Mouse (Mus musculus): ENCODE measurements at regions not wholly inside any gene's neighbourhood (a gene's known extent, or its start where the extent isn't known, plus 50 kb on each side); places are given as distances from the start of the nearest gene placed in this dataset.

DNA sequence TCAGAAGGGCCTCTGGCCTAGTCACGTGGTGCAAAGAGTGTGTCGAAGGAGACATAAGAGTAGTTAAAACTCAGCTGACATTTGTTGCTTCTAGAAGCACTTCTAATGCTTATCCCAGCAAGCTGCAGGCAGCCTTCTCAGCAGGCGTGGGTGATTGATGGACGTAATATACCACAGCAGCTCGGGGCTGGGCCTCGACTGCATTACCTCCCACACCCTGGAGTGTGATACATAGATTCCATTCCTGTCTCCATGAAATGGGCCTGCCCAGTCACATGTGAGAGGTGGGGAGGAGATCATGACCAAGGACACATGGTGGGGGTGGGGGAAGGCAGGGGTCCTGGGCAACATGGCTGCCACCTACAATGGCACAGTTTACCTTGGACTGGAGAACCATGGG, 121.3 kb downstream of the Fam43a start:
- no peak overlapping the region for H3K27ac ChIP-seq (ENCODE audit: control insufficient read depth, insufficient read depth, low read length)
- WGBS, result 96% methylated on average over 6 of the region's 6 CpGs
- no peaks in the 10 kb centered on the region for H3K36me3 ChIP-seq (ENCODE audit: control insufficient read depth, insufficient read depth, low read length)
- TF ChIP-seq CTCF (IDR thresholded peaks at IDR 0.05; ENCODE audit: borderline replicate concordance, control insufficient read depth, extremely low read depth, insufficient read depth, low read length, poor library complexity) (no peak), POLR2A (IDR thresholded peaks at IDR 0.05; ENCODE audit: control insufficient read depth, extremely low read depth, insufficient read depth, low read length, poor library complexity) (no peak)
- peaks cover 4% of the 10 kb centered on the region for H3K4me1 ChIP-seq (replicated peaks; ENCODE audit: control insufficient read depth, insufficient read depth, low read length)
- no peaks in the 10 kb centered on the region for H3K27me3 ChIP-seq (ENCODE audit: control insufficient read depth, insufficient read depth, low read length)
- H3K4me3 ChIP-seq (ENCODE audit: control insufficient read depth, insufficient read depth, low read length), result no peak overlapping the region
- DNase-seq, result no peak

DNA sequence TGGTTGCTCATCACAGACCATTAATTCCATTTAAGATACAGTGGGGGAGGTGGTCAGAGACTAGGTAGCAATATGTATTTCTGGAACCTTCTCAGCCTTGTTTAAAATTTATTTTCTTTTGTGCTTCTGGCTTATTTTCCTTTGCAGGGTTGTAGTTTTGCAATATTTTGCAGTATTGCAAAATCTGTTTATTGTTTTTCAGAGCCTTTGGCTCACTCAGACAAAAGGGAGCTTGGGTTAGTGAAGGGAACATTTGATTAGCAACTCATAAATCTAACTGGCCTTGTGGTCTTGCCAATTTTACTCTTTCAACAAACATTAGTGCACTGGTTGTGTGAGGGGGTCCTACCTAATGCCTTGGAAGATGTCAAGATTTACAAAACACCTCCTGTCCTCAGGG, 121.7 kb downstream of the Fam43a start:
- no peak overlapping the region for H3K27ac ChIP-seq (ENCODE audit: control insufficient read depth, insufficient read depth, low read length)
- no peak for DNase-seq
- TF ChIP-seq POLR2A (IDR thresholded peaks at IDR 0.05; ENCODE audit: control insufficient read depth, extremely low read depth, insufficient read depth, low read length, poor library complexity), result no peak
- TF ChIP-seq CTCF (IDR thresholded peaks at IDR 0.05; ENCODE audit: borderline replicate concordance, control insufficient read depth, extremely low read depth, insufficient read depth, low read length, poor library complexity), result no peak
- H3K4me3 ChIP-seq (ENCODE audit: control insufficient read depth, insufficient read depth, low read length), result no peak overlapping the region
- no peaks in the 10 kb centered on the region for H3K36me3 ChIP-seq (ENCODE audit: control insufficient read depth, insufficient read depth, low read length)
- peaks cover 4% of the 10 kb centered on the region for H3K4me1 ChIP-seq (replicated peaks; ENCODE audit: control insufficient read depth, insufficient read depth, low read length)
- no peaks in the 10 kb centered on the region for H3K27me3 ChIP-seq (ENCODE audit: control insufficient read depth, insufficient read depth, low read length)

DNA sequence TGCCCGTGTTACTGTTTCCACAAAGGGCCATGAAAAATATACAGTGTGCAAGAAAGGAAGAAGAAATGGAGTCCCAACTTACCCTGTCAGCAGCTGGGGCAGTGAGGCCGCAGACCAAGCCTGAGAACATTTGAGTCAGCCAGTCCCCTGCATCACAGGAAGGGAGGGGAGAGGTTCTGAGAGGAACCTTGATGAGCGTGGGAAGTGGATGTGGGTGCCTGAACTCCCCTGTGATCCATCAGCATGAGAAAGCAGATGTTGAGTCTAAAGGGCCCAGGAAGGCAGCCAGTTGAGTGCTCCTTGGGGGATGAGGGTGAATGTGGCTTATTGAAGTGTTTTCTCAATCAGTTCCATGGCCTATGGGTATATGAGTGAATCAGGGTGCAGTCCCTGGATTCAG, 122.8 kb downstream of the Fam43a start:
- Histone ChIP-seq H3K4me1 (replicated peaks; ENCODE audit: control insufficient read depth, insufficient read depth, low read length) (peaks cover 4% of the 10 kb centered on the region), H3K27me3 (ENCODE audit: control insufficient read depth, insufficient read depth, low read length) (no peaks in the 10 kb centered on the region), H3K27ac (ENCODE audit: control insufficient read depth, insufficient read depth, low read length) (no peak overlapping the region), H3K36me3 (ENCODE audit: control insufficient read depth, insufficient read depth, low read length) (no peaks in the 10 kb centered on the region), H3K4me3 (ENCODE audit: control insufficient read depth, insufficient read depth, low read length) (no peak overlapping the region)
- TF ChIP-seq POLR2A (IDR thresholded peaks at IDR 0.05; ENCODE audit: control insufficient read depth, extremely low read depth, insufficient read depth, low read length, poor library complexity), result no peak
- TF ChIP-seq CTCF (IDR thresholded peaks at IDR 0.05; ENCODE audit: borderline replicate concordance, control insufficient read depth, extremely low read depth, insufficient read depth, low read length, poor library complexity), result no peak
- WGBS, result 5% methylated on average over 3 of the region's 3 CpGs
- peak; percentile 13 for DNase-seq

- WGBS, result 100% methylated on average over 1 of the region's 1 CpGs
- DNase-seq, result no peak
Measured at GRCm38 (mm10) chr16:30724591-30724990, 125.1 kb downstream of the Fam43a start.

DNA sequence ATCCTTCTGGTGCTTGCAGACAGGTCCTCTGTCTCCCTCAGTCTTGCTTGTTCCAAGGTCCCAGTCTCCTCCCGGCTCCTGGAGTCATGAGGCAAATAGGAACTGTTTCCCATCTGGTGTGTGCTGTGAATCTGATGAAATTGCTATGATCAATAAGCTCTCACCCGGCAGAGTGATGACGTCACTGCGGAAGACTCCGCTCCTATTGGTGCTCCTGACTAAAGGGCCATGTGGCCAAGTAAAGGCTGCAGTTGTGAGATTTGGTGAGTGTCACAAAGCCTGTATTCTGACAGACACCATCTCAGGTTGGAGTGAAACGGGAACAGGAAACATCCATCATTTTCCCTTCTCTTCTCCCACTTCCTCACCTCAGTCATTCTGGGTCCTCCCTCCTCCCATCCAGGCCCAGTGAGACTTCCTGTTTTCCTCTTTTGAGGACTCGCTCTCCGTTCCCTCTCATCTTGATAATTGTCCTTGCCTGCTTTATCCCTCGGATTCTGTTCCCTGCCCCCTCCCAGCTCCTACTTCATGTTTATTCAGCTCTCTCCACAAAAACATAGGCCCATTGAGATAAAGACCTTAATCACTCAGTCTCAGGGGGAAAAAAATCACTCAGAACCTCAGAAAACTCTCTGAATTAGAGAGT, 133.4 kb downstream of the Fam43a start:
- Histone ChIP-seq H3K36me3 (ENCODE audit: control insufficient read depth, insufficient read depth, low read length) (no peaks in the 10 kb centered on the region), H3K27ac (ENCODE audit: control insufficient read depth, insufficient read depth, low read length) (no peak overlapping the region), H3K4me1 (replicated peaks; ENCODE audit: control insufficient read depth, insufficient read depth, low read length) (peaks cover 5% of the 10 kb centered on the region), H3K4me3 (ENCODE audit: control insufficient read depth, insufficient read depth, low read length) (no peak overlapping the region), H3K27me3 (ENCODE audit: control insufficient read depth, insufficient read depth, low read length) (no peaks in the 10 kb centered on the region)
- DNase-seq, result no peak
- whole genome bisulfite sequencing, result 84% methylated on average over 9 of the region's 9 CpGs
- TF ChIP-seq POLR2A (IDR thresholded peaks at IDR 0.05; ENCODE audit: control insufficient read depth, extremely low read depth, insufficient read depth, low read length, poor library complexity), result no peak
- TF ChIP-seq CTCF (IDR thresholded peaks at IDR 0.05; ENCODE audit: borderline replicate concordance, control insufficient read depth, extremely low read depth, insufficient read depth, low read length, poor library complexity), result no peak

More at GRCm38 (mm10) chr16:30724591-30724990, 125.1 kb downstream of the Fam43a start:
- Histone ChIP-seq H3K4me3 (ENCODE audit: control insufficient read depth, insufficient read depth, low read length) (no peak overlapping the region), H3K4me1 (replicated peaks; ENCODE audit: control insufficient read depth, insufficient read depth, low read length) (peaks cover 4% of the 10 kb centered on the region), H3K27me3 (ENCODE audit: control insufficient read depth, insufficient read depth, low read length) (no peaks in the 10 kb centered on the region), H3K36me3 (ENCODE audit: control insufficient read depth, insufficient read depth, low read length) (no peaks in the 10 kb centered on the region), H3K27ac (ENCODE audit: control insufficient read depth, insufficient read depth, low read length) (no peak overlapping the region)
- TF ChIP-seq POLR2A (IDR thresholded peaks at IDR 0.05; ENCODE audit: control insufficient read depth, extremely low read depth, insufficient read depth, low read length, poor library complexity) (no peak), CTCF (IDR thresholded peaks at IDR 0.05; ENCODE audit: borderline replicate concordance, control insufficient read depth, extremely low read depth, insufficient read depth, low read length, poor library complexity) (no peak)

DNA sequence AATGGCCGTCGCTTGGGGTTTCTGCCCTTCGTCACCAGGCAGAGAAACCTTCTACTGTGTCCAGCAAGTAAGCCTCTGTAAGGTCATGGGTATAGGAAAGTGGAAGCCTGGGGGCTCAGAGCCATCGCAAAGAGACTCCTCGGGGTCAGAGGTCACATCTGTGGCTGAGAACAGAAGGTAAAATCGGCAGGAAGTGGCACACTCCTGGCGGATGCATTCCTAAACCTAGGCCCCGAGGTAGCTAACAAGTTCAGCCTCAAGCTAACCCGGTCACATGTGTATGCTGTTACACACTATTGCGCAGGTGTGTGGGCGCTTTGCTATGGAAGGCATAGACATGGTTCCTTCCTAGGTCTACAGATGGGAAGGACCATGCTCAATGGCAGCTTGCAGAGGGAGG, 134.0 kb downstream of the Fam43a start:
- WGBS, result 65% methylated on average over 11 of the region's 11 CpGs
- no peak for TF ChIP-seq POLR2A (IDR thresholded peaks at IDR 0.05; ENCODE audit: control insufficient read depth, extremely low read depth, insufficient read depth, low read length, poor library complexity)
- no peak for TF ChIP-seq CTCF (IDR thresholded peaks at IDR 0.05; ENCODE audit: borderline replicate concordance, control insufficient read depth, extremely low read depth, insufficient read depth, low read length, poor library complexity)
- no peaks in the 10 kb centered on the region for H3K36me3 ChIP-seq (ENCODE audit: control insufficient read depth, insufficient read depth, low read length)
- DNase-seq, result no peak
- no peak overlapping the region for H3K27ac ChIP-seq (ENCODE audit: control insufficient read depth, insufficient read depth, low read length)
- H3K27me3 ChIP-seq (ENCODE audit: control insufficient read depth, insufficient read depth, low read length), result no peaks in the 10 kb centered on the region
- H3K4me3 ChIP-seq (ENCODE audit: control insufficient read depth, insufficient read depth, low read length), result no peak overlapping the region
- peaks cover 5% of the 10 kb centered on the region for H3K4me1 ChIP-seq (replicated peaks; ENCODE audit: control insufficient read depth, insufficient read depth, low read length)

DNA sequence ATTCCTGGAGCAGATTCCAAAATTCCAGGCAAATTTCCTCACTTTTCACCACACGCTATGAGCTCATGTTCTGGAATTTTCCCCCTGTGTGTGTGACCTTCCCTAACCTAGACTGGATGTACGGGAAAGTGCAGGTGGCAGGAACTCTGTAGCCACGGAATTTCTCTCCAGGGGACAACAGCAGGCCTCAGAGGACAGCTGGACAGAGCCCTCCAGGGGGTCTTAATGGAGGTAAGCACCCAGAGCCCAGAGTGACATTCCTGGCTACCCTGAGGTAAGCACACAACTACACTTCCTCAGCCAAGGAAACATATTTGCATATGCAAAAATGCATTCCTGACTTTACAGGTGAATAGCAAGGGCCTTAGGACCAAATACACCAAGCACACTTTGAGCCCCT, 135.8 kb downstream of the Fam43a start:
- DNase-seq, result no peak
- no peaks in the 10 kb centered on the region for H3K36me3 ChIP-seq (ENCODE audit: control insufficient read depth, insufficient read depth, low read length)

More for the DNA sequence above, 135.8 kb downstream of the Fam43a start:
- H3K27ac ChIP-seq (ENCODE audit: control insufficient read depth, insufficient read depth, low read length), result no peak overlapping the region
- H3K4me3 ChIP-seq (ENCODE audit: control insufficient read depth, insufficient read depth, low read length), result no peak overlapping the region
- H3K27me3 ChIP-seq (ENCODE audit: control insufficient read depth, insufficient read depth, low read length), result no peaks in the 10 kb centered on the region
- H3K4me1 ChIP-seq (replicated peaks; ENCODE audit: control insufficient read depth, insufficient read depth, low read length), result peaks cover 5% of the 10 kb centered on the region
- 88% methylated on average over 3 of the region's 3 CpGs for WGBS
- TF ChIP-seq POLR2A (IDR thresholded peaks at IDR 0.05; ENCODE audit: control insufficient read depth, extremely low read depth, insufficient read depth, low read length, poor library complexity) (no peak), CTCF (IDR thresholded peaks at IDR 0.05; ENCODE audit: borderline replicate concordance, control insufficient read depth, extremely low read depth, insufficient read depth, low read length, poor library complexity) (no peak)

Data from thymus, adult 2 months (tissue).